Mouse (Mus musculus) cerebellum, adult 2 months (tissue): ENCODE data around the gene H6pd.

Experiments used
- CTCF ChIP-seq: fragments of 200-500 bp; IDR thresholded peaks from 2 replicates; pipeline ENCODE4 v1.5.1; 2011; ENCODE audit warnings: low read depth, mild to moderate bottlenecking, control low read depth, low read length, moderate library complexity, borderline replicate concordance; ENCODE audit not compliant: insufficient read depth
- POLR2A ChIP-seq: fragments of 200-500 bp; IDR thresholded peaks from 2 replicates; pipeline ENCODE4 v1.6.1; 2011; ENCODE audit warnings: low read length, control low read depth, borderline replicate concordance; ENCODE audit not compliant: insufficient read depth

- TF ChIP-seq POLR2A (no peak), CTCF (no peak)
Observed at GRCm38 (mm10) chr4:149992670-149993032, 16.2 kb downstream of the H6pd start.
